Mouse (Mus musculus): ENCODE results near the gene Rnh1. TPM values are rescaled to one million over a fixed set of nuclear protein-coding genes. Genes with fewer than 3 reads are reported as not detected.
A peak's percentile ranks its signal among the peaks of the same experiment; 100 is the strongest.

Gene Rnh1
- polyA plus RNA-seq, 1 experiment from 2014 or later: 292 TPM

DNA sequence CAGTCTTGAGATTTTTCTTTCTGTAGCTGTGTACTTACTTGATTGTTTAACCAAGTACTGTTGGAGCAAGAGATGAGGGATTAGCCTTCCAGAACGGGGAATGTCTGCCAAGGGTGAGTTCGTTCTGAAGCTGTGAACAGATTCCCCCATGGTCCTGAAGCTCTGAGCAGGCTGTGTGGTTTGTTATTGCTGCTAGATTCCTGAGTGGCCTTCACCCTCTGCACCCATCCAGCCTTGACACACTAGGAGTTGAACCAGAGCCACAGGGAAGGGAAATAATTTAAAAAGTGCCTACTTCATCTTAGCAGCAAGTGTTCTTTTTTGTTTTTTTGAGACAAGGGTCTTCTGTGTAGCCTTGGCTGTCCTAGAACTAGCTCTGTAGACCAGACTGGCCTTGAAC lies 28.8 kb downstream of the Rnh1 start:
- POLR2A ChIA-PET: interaction anchor here (0.5 to 1.4 kb wide), 2 partner anchors 20 to 95 kb away, joined by 3 to 5 read pairs; no protein-coding TSS in a partner anchor
- in situ Hi-C loops (cut with MboI; ENCODE audit: low pct_unique_long_range_greater_than_20kb): no loop called here
- ATAC-seq (no peak), DNase-seq (ENCODE audit: low read depth, low spot score) (no peak)
- CTCF ChIA-PET: interaction anchor here (1.5 to 1.9 kb wide), 2 partner anchors 12 to 20 kb away, joined by 5 to 6 read pairs; no protein-coding TSS in a partner anchor
- no peaks in the 10 kb centered on the region for H3K27me3 ChIP-seq
- no peak for TF ChIP-seq CTCF (IDR thresholded peaks at IDR 0.05)

GRCm38 (mm10) chr7:141143112-141143511 lies 29.5 kb downstream of the Rnh1 start:
- CTCF ChIA-PET: interaction anchor here (1.2 to 1.5 kb wide), 3 partner anchors 13 to 26 kb away, joined by 3 to 5 read pairs (median 3); no protein-coding TSS in a partner anchor
- in situ Hi-C loops (cut with MboI; ENCODE audit: low pct_unique_long_range_greater_than_20kb): no loop called here
- no peak for TF ChIP-seq CTCF (IDR thresholded peaks at IDR 0.05)
- DNase-seq (ENCODE audit: low read depth, low spot score) (no peak), ATAC-seq (no peak)
- H3K27me3 ChIP-seq: no peaks in the 10 kb centered on the region
- POLR2A ChIA-PET: interaction anchor here (0.5 to 1.4 kb wide), 2 partner anchors 20 to 94 kb away, joined by 3 to 5 read pairs; no protein-coding TSS in a partner anchor

DNA sequence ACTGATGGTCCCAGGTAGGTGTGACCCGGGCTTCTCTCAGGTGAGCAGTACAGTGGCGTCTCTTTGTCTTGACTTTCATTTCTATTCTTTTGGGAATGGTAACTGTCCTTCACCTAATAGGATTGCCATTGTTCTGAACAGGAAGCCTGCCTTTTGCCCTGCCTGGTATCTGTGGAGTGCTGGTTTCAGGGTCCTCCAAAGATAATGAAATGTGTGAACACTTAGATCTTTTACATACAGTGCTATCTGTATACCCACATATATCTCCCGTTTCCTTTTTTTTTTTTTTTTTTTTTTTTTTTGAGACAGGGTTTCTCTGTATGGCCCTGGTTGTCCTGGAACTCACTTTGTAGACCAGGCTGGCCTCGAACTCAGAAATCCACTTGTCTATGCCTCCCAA lies 31.3 kb downstream of the Rnh1 start:
- no peak for DNase-seq (ENCODE audit: low read depth, low spot score)
- CTCF ChIA-PET: no interaction called here
- in situ Hi-C loops (cut with MboI; ENCODE audit: low pct_unique_long_range_greater_than_20kb): no loop called here
- H3K27me3 ChIP-seq: no peaks in the 10 kb centered on the region
- POLR2A ChIA-PET: no interaction called here
- TF ChIP-seq CTCF (IDR thresholded peaks at IDR 0.05): no peak
- no peak for ATAC-seq

GRCm38 (mm10) chr7:141131904-141132755 lies 40.5 kb downstream of the Rnh1 start:
- CTCF ChIA-PET: interaction anchor here (1.7 kb wide), 1 partner anchor 13 kb away, joined by 6 read pairs; no protein-coding TSS in a partner anchor
- POLR2A ChIA-PET: interaction anchor here (1.1 kb wide), 1 partner anchor 30 kb away, joined by 3 read pairs; no protein-coding TSS in a partner anchor
- no peak for DNase-seq (ENCODE audit: low read depth, low spot score)
- no peak for ATAC-seq
- TF ChIP-seq CTCF (IDR thresholded peaks at IDR 0.05): no peak
- no peaks in the 10 kb centered on the region for H3K27me3 ChIP-seq
- in situ Hi-C loops (cut with MboI; ENCODE audit: low pct_unique_long_range_greater_than_20kb): no loop called here

DNA sequence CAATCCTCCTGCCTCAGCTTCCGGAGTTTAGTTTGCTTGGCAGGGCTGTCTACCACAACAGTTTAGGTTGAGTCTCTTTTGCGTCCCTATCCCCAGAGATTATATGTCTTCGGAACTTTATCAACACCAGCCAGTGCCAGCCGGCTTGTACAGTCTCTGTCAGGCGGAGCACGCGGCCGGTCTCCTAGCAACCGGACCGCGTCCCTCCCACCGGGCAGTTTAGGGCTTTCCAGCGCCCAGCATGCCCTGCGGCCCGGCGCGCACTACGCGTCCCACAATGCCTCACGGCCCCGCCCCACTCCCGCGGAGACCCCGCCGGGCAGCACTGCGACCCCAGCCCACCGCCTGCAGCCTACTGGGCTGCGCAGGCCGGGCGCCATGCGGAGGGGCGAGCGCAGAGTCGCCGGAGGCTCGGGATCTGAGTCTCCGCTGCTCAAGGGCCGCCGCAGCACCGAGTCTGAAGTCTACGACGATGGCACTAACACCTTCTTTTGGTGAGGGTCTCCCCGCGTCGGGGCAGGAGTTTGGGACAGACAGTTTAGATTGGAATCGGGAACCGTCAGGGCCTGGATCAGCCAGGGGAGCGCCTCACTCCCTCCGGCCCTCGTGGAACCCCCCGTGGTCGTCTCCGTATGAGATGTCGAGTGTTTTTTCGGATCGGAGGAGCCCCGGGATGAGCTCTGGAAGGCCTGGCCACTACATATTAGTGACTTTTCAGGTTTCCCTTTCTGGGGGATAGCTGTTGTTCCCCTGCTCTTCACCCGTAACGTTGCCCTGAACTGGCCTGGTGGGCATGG lies 41.4 kb downstream of the Rnh1 start:
- DNase-seq (ENCODE audit: low read depth, low spot score): no peak
- CTCF ChIA-PET: interaction anchor here (1.7 kb wide), 1 partner anchor 14 kb away, joined by 6 read pairs; no protein-coding TSS in a partner anchor
- TF ChIP-seq CTCF (IDR thresholded peaks at IDR 0.05): no peak

DNA sequence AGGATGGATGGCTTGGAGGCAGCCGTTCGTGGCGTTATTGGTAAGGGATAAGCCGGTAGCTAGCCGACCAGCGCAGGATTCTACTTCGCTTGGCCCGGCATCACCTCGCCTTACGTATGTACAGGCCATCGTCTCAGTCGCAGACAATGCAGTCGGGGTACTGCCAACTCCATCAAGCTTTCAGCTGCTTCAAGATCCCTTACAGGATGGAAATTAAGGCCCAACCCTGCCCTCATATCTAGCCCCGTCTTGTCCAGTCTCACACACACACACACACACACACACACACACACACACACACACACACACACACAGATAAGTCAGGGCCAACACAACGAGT lies 49.2 kb downstream of the Rnh1 start:
- POLR2A ChIA-PET: interaction anchor here (1.2 to 1.8 kb wide), 2 partner anchors 20 to 70 kb away, joined by 4 to 5 read pairs; partner anchors contain the start of gene Hras
- no peak for ATAC-seq
- in situ Hi-C loops (cut with MboI; ENCODE audit: low pct_unique_long_range_greater_than_20kb): no loop called here
- no peaks in the 10 kb centered on the region for H3K27me3 ChIP-seq
- TF ChIP-seq CTCF (IDR thresholded peaks at IDR 0.05): no peak
- no peak for DNase-seq (ENCODE audit: low read depth, low spot score)
- CTCF ChIA-PET: interaction anchor here (0.9 to 1.9 kb wide), 4 partner anchors 29 to 53 kb away, joined by 3 to 5 read pairs (median 4); no protein-coding TSS in a partner anchor

More for the DNA sequence above, 41.4 kb downstream of the Rnh1 start:
- POLR2A ChIA-PET: interaction anchor here (1.1 kb wide), 1 partner anchor 31 kb away, joined by 3 read pairs; no protein-coding TSS in a partner anchor
- no peaks in the 10 kb centered on the region for H3K27me3 ChIP-seq
- in situ Hi-C loops (cut with MboI; ENCODE audit: low pct_unique_long_range_greater_than_20kb): no loop called here
- ATAC-seq: peak; percentile 98

DNA sequence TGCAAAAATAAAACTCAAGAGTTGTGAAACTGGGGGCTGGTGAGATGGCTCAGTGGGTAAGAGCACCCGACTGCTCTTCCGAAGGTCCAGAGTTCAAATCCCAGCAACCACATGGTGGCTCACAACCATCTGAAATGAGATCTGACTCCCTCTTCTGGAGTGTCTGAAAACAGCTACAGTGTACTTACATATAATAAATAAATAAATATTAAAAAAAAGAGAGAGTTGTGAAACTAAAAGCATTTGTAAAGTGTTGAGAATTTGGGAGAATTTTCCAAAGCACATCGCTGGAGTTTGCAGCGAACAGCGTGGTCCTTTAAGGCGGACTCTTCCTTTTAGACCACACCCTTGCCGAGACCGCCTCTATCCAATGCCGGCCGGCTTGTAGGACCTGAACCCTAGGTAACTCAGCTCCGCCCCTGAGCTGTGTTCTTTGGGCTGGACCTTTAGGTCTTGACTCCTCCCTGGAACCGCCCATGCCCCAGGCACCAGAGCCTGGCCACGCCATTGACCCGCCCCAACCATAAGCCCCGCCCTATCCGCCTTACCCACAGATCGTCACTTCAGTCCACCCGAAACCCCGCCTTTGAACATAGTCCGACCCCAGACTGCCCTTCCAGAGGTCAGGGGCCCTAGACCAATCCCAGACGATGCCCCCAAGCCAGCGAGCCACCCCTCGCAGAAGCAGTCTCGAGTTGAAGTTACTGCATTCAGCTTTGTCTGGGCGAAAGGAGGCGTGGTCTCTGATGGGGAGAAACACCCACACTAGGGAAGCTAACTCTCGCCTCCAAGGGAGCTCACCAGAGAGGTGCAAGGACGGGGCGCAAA lies 49.8 kb downstream of the Rnh1 start:
- ATAC-seq: peak; percentile 98
- no peaks in the 10 kb centered on the region for H3K27me3 ChIP-seq
- TF ChIP-seq CTCF (IDR thresholded peaks at IDR 0.05): no peak
- peak; percentile 79 for DNase-seq (ENCODE audit: low read depth, low spot score)
- ChIA-PET POLR2A (interaction anchor here (1.2 to 1.8 kb wide), 2 partner anchors 21 to 70 kb away, joined by 4 to 5 read pairs; partner anchors contain the start of gene Hras), CTCF (interaction anchor here (0.9 to 1.9 kb wide), 4 partner anchors 28 to 54 kb away, joined by 3 to 5 read pairs (median 4); no protein-coding TSS in a partner anchor)
- in situ Hi-C loops (cut with MboI; ENCODE audit: low pct_unique_long_range_greater_than_20kb): no loop called here

DNA sequence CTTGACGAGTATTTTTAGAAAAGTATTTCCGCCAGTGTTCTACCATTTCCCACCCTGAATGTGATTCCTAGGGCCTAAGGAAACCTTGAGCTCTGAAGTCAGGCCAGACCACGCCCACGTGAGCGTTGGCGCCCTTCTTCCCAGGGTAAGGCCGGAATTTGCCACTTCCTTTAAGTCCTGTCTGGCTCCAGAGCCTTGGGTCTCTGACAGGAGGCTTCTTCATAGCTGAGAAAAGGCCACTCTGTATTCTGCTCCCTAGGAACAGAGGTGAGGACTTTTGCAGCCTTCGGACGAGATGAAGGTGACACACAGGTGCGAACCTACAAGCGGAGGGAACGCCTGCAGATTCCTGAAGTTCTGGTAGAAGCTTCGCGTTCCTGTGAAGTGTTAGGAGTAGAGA lies 50.4 kb downstream of the Rnh1 start, which contains the start of gene Ptdss2:
Gene Ptdss2, plus strand, starts transcription at position 138 of the 400 bp plus-strand sequence.
- CTCF ChIA-PET: interaction anchor here (1.9 kb wide), 1 partner anchor 55 kb away, joined by 5 read pairs; no protein-coding TSS in a partner anchor
- no peak for DNase-seq (ENCODE audit: low read depth, low spot score)
- in situ Hi-C loops (cut with MboI; ENCODE audit: low pct_unique_long_range_greater_than_20kb): no loop called here
- POLR2A ChIA-PET: interaction anchor here (1.8 kb wide), 1 partner anchor 71 kb away, joined by 4 read pairs; the partner anchor contains the start of gene Hras
- no peaks in the 10 kb centered on the region for H3K27me3 ChIP-seq
- TF ChIP-seq CTCF (IDR thresholded peaks at IDR 0.05): no peak
- no peak for ATAC-seq

GRCm38 (mm10) chr7:141121051-141121531 lies 51.6 kb downstream of the Rnh1 start:
- no peak for TF ChIP-seq CTCF (IDR thresholded peaks at IDR 0.05)
- H3K27me3 ChIP-seq: no peaks in the 10 kb centered on the region
- DNase-seq (ENCODE audit: low read depth, low spot score): no peak
- POLR2A ChIA-PET: no interaction called here
- ATAC-seq: no peak
- CTCF ChIA-PET: no interaction called here
- in situ Hi-C loops (cut with MboI; ENCODE audit: low pct_unique_long_range_greater_than_20kb): no loop called here
